Mouse (Mus musculus): ENCODE measurements around the gene Tubb2b. TPM values are rescaled to one million over a fixed set of nuclear protein-coding genes. Genes with fewer than 3 reads are reported as not detected.

The Tubb2b gene
- polyA plus RNA-seq, 1 experiment from 2014 or later: 370 TPM

DNA sequence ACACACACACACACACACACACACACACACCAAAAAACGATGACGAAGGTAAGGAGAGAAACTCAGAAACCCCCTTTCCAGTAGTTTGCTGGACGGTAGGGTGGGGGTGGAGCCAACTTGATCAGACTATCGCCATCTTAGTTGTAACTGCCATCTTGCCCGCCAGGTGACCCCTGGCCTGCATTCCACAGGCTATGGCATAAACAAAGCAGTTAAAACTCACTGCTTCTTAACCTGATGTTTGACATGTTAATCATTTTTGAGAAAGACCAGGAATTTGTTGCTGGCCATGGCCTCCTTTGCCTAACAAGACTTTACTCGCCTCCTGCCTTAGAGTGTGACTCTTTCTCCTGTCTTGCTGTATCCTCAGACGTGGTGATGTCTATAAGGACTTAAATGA lies 22.4 kb upstream of the Tubb2b start:
- no peak for DNase-seq (ENCODE audit: low spot score)
- peaks cover 65% of the 10 kb centered on the region for H3K4me1 ChIP-seq (replicated peaks)
- no peak overlapping the region for H3K4me3 ChIP-seq
- no peaks in the 10 kb centered on the region for H3K9me3 ChIP-seq
- H3K27ac ChIP-seq: peak overlapping the region; percentile 53
- no peaks in the 10 kb centered on the region for H3K36me3 ChIP-seq
- H3K27me3 ChIP-seq (ENCODE audit: insufficient read depth, poor library complexity, severe bottlenecking): no peaks in the 10 kb centered on the region
- 75% methylated on average over 7 of the region's 7 CpGs for WGBS

DNA sequence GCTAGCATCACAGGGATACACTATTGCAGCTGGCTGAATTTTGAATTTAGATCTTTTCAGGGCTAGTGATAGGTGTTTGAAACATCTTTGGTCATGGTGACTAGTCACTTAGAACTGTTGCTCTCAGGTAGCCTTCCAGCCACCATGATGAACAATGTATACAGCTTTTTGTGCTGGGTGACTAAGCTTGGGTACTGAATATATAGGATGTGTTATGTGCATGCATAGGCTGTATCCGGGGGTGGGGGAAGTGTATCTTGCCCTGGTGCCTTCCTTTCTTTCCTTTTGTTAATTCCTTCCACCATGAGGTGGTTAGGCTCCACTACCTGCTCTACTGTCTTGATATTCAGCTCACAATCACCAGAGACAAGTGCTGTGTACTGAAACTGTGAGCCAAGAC lies 21.2 kb upstream of the Tubb2b start:
- 91% methylated on average over 1 of the region's 1 CpGs for WGBS
- no peaks in the 10 kb centered on the region for H3K36me3 ChIP-seq
- H3K4me1 ChIP-seq (replicated peaks): peaks cover 73% of the 10 kb centered on the region
- no peaks in the 10 kb centered on the region for H3K9me3 ChIP-seq
- H3K27me3 ChIP-seq (ENCODE audit: insufficient read depth, poor library complexity, severe bottlenecking): no peaks in the 10 kb centered on the region
- H3K27ac ChIP-seq: peak overlapping the region; percentile 60; the same call in 1 of the 2 replicates
- no peak overlapping the region for H3K4me3 ChIP-seq
- DNase-seq (ENCODE audit: low spot score): no peak

DNA sequence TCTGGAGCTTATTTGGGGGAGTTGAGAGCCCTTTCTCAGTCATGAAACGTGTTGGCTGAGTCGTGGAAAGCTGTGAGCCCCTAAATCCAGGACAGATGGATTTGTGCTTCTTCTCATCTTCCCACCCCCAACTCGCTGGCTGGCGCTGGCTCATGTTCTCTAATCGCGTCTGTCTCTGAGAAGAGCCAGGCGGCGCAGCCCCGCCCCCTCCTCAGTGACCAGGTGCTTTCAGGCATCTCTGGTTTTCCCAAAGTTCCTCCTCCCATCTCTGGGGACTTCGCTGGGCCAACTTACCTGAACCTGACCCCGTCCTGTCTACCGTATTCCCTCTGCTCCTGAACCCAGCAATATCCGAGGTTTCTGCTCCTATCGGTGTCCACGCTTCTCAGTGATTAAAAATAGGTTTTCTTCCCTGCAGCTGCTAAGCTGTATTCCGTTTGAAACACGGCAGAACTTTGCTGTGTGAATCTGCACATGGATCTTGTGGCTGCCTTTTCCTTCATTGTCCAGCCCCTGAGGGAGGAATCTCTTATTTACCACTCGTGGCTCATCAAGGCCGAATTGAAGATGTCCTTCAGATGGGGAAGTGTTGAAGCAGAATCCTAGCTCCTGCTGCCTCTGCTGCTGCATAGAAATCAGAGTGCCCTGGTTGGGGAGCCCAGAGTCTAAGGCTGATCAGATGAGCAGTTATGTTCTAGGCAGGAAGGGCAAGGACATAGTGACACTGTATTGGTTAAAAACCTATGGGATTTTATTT lies 20.2 kb upstream of the Tubb2b start:
- Histone ChIP-seq H3K27ac (peak overlapping the region; percentile 92), H3K9me3 (no peaks in the 10 kb centered on the region), H3K27me3 (ENCODE audit: insufficient read depth, poor library complexity, severe bottlenecking) (no peaks in the 10 kb centered on the region), H3K4me1 (replicated peaks) (peaks cover 67% of the 10 kb centered on the region), H3K36me3 (no peaks in the 10 kb centered on the region), H3K4me3 (peak overlapping the region; percentile 51)
- WGBS: 17% methylated on average over 19 of the region's 19 CpGs
- DNase-seq (ENCODE audit: low spot score): peak; percentile 47

DNA sequence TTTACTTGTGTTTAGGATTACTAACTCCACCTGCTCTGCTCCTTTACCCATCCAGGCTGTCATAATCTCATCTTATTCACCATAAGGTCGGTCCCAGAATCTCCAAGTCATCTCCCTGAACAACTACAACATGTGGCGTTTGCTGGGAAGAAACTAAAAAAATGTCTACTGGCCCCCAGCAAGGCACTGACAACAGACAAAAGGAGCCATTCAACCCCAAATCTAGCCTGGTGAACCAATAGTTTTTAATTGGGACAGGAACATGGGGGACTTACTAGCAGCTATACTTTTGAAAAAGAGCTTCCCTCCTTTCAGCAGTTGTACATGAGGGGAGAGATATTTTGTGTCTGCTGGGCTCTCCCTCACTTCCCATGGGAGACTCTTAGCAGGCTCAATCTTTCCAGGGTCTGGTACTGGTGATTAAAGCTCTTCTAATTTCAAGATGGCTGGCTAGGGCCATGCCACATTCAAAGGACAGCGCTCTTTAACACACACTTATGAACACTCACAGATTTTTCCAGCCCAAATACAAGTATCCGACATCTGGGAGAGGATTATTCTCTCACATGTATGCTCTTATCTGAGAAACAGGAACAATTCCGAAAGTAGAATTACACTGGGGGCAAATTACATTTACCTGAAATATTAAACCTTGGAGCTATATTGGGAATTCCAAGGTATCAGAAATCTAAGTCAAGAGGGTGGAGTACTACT lies 19.4 kb upstream of the Tubb2b start:
- Histone ChIP-seq H3K4me3 (peak overlapping the region; percentile 51), H3K36me3 (no peaks in the 10 kb centered on the region), H3K27me3 (ENCODE audit: insufficient read depth, poor library complexity, severe bottlenecking) (no peaks in the 10 kb centered on the region), H3K9me3 (no peaks in the 10 kb centered on the region), H3K4me1 (replicated peaks) (peaks cover 66% of the 10 kb centered on the region), H3K27ac (peak overlapping the region; percentile 92)
- WGBS: 53% methylated on average over 5 of the region's 5 CpGs
- no peak for DNase-seq (ENCODE audit: low spot score)

DNA sequence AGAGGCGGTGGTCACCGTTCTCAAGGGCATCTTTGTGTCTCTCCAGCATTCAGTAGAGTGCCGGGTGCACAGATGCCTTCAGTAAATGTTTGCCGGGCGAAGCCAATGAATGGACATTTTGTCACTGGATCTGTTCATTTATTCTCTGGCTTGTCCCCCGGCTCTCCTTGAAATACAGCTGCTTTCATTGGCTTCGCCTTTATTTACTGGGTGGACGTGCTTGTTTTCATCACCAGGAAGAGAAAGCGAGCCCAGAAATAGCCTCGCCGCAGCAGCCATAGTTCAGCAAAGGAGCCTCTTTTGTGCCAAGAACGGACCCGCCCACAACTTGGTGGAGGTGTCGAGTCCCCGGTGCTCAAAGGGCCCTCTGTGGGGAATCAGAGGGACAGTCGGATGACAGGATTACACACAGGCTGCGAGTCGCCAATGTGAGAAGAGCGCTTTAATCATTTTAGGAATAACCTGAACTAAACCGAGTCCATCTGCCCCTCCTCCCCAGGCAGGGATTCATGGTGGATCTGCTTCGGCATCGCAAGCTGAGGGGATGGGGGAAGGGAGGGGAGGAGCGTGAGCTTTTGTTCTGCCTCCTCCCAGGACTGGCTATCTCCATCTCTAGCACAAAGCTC lies 18.6 kb upstream of the Tubb2b start:
- WGBS: 2% methylated on average over 23 of the region's 23 CpGs
- peak; percentile 88 for DNase-seq (ENCODE audit: low spot score)

DNA sequence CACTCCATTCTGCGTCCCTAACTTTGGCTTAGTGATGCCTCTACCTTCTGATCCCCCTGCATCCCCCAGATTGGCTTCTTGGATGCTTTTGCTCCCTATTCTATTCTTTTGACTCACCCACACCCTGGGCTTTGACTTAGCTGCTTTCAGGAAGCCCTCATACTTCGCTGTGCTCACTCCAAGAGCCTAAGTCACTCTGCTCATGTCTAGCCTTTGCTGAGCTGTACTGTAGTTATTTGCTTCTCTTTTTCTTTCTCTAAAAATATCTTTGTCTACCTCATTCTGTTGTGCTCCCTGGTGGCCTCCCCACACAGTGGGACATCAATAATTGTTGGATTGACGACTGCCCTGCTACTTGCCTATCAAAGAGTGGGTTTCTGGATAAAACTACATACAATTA lies 17.9 kb upstream of the Tubb2b start:
- H3K4me3 ChIP-seq: peak overlapping the region; percentile 51
- no peak for DNase-seq (ENCODE audit: low spot score)

More for the DNA sequence above, 18.6 kb upstream of the Tubb2b start:
- Histone ChIP-seq H3K9me3 (no peaks in the 10 kb centered on the region), H3K36me3 (no peaks in the 10 kb centered on the region), H3K27me3 (ENCODE audit: insufficient read depth, poor library complexity, severe bottlenecking) (no peaks in the 10 kb centered on the region), H3K4me1 (replicated peaks) (peaks cover 62% of the 10 kb centered on the region), H3K4me3 (peak overlapping the region; percentile 51), H3K27ac (peak overlapping the region; percentile 92)

DNA sequence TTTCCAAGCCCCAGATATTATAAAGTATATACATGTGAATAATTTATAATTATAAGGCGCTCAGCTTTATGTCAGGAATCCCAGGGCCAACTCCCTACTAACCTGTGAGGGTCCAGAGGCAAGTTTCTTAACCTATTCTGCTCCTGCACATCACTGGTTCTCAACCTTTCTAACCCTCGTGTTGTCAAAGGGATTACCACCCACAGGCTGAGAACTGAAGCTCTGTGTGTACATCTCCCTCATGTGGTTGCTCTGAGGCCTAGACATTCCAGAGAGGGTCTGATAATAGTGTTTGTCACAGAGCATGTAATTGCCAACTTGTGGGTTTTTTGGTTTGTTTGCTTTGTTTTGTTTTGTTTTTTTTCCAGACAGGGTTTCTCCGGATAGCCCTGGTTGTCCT lies 16.6 kb upstream of the Tubb2b start:
- Histone ChIP-seq H3K4me1 (replicated peaks) (peaks cover 53% of the 10 kb centered on the region), H3K4me3 (no peak overlapping the region), H3K27ac (peak overlapping the region; percentile 92), H3K36me3 (no peaks in the 10 kb centered on the region), H3K9me3 (no peaks in the 10 kb centered on the region), H3K27me3 (ENCODE audit: insufficient read depth, poor library complexity, severe bottlenecking) (no peaks in the 10 kb centered on the region)
- WGBS: 58% methylated on average over 3 of the region's 3 CpGs
- DNase-seq (ENCODE audit: low spot score): no peak

More for the DNA sequence above, 17.9 kb upstream of the Tubb2b start:
- Histone ChIP-seq H3K9me3 (no peaks in the 10 kb centered on the region), H3K27ac (peak overlapping the region; percentile 92), H3K4me1 (replicated peaks) (peaks cover 63% of the 10 kb centered on the region), H3K36me3 (no peaks in the 10 kb centered on the region), H3K27me3 (ENCODE audit: insufficient read depth, poor library complexity, severe bottlenecking) (no peaks in the 10 kb centered on the region)
- WGBS: 53% methylated on average over 3 of the region's 3 CpGs

DNA sequence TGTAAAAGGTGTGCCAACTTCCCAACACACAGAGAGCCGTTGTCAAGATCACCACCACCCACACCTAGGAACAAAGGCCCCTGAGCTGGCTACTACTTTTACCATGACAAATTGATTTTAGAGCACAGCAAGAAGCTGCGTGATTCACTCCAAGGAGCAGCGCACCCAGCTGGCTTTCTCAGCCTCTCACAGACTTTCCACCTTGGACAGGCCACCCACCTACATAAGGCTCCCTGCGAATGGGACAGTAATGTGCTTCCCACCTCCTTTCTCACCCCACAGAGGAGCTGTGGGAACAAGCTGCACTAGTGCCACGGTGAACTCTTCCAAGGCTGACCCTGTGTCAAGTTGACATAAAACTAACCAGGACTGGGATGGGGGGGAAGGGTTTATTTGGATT lies 13.1 kb upstream of the Tubb2b start:
- no peaks in the 10 kb centered on the region for H3K27me3 ChIP-seq (ENCODE audit: insufficient read depth, poor library complexity, severe bottlenecking)
- H3K9me3 ChIP-seq: no peaks in the 10 kb centered on the region
- H3K27ac ChIP-seq: peak overlapping the region; percentile 64
- WGBS: 38% methylated on average over 5 of the region's 5 CpGs
- no peak for DNase-seq (ENCODE audit: low spot score)
- H3K4me3 ChIP-seq: no peak overlapping the region
- no peaks in the 10 kb centered on the region for H3K36me3 ChIP-seq
- H3K4me1 ChIP-seq (replicated peaks): peaks cover 29% of the 10 kb centered on the region

DNA sequence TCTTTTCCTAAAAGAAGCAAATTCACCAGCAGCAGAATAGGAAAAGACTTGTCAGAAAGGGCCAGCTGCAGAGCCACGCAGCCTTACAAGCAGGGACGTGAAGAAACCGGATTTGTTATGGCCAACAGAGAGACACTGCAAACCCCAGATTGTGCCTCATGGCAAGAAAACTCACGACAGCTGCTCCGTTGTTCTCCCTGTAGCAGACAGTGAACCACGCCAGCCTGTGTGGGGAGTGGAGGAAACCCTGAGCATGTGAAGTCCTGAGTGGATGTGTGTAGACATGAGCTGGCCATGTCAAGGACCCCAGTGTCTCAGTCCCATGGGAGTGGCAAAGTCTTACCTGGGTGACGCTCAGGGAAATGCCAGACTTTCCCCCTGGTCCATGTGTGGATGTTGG lies 6.3 kb upstream of the Tubb2b start:
- Histone ChIP-seq H3K4me3 (no peak overlapping the region), H3K27ac (peak overlapping the region; percentile 78), H3K4me1 (replicated peaks) (peaks cover 41% of the 10 kb centered on the region), H3K9me3 (no peaks in the 10 kb centered on the region), H3K36me3 (no peaks in the 10 kb centered on the region), H3K27me3 (ENCODE audit: insufficient read depth, poor library complexity, severe bottlenecking) (no peaks in the 10 kb centered on the region)
- DNase-seq (ENCODE audit: low spot score): no peak
- 71% methylated on average over 7 of the region's 7 CpGs for WGBS

DNA sequence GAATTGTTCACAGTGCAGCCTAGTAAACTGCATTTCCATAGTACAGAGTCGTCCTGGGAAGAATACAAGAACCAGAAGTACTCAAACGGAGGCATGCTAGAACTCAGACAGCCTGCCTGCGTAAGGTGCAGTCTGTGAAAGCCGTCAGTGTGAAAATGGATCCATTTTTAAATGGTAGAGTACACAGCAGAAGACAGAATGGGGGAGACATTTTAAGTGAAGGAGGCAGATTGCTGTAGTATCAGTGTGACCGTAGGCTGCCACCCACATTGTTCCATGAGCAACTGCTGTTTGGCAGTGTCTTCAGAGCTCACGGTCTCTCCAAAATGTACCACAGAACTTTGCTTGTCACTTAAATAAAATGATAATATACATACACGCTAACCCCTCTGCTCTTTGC lies 4.0 kb upstream of the Tubb2b start:
- peak overlapping the region; percentile 90 for H3K4me3 ChIP-seq
- H3K27ac ChIP-seq: peak overlapping the region; percentile 98
- WGBS: 34% methylated on average over 7 of the region's 7 CpGs
- H3K36me3 ChIP-seq: 0 out of 2 replicates have a peak, but pooled peaks cover 3% of the 10 kb centered on the region
- no peak for DNase-seq (ENCODE audit: low spot score)
- H3K9me3 ChIP-seq: no peaks in the 10 kb centered on the region
- H3K4me1 ChIP-seq (replicated peaks): peaks cover 51% of the 10 kb centered on the region
- H3K27me3 ChIP-seq (ENCODE audit: insufficient read depth, poor library complexity, severe bottlenecking): no peaks in the 10 kb centered on the region

DNA sequence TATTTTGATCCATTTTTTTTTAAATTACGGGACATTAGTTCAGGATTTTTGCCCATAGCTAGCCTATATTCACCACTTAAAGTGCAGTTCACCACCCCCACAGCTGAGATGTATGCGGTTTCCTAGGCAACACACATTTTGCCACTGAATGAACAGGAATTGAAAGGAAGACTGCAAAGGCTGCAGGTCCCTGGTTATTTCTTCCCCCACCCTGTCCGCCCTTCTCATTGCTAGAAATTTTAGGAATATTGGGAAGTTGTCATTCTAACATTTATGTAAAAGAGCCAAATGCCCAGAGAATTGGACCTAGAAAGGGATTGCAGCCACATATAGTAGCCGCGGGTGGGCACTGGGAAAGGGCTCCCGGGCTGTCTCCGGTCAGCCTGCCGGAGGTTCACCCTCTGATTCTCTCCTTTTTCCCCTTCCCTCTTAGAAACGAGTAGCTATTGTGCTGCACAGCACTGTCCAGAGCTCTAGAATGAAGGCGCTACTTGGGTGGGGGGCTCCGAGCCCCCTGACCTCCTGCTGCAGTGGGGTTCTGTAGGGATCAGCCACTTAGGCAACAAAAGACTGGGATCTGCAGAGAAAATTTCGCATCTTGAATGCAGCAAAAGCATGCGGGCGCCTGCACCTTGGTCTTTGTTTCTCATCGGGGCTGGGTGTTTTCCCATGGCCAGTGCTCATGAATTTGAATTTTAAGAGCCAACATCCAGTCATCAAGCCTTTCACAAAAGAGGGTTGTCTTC lies 3.2 kb upstream of the Tubb2b start:
- H3K4me1 ChIP-seq (replicated peaks): peaks cover 57% of the 10 kb centered on the region
- no peaks in the 10 kb centered on the region for H3K9me3 ChIP-seq
- 4% methylated on average over 15 of the region's 15 CpGs for WGBS

DNA sequence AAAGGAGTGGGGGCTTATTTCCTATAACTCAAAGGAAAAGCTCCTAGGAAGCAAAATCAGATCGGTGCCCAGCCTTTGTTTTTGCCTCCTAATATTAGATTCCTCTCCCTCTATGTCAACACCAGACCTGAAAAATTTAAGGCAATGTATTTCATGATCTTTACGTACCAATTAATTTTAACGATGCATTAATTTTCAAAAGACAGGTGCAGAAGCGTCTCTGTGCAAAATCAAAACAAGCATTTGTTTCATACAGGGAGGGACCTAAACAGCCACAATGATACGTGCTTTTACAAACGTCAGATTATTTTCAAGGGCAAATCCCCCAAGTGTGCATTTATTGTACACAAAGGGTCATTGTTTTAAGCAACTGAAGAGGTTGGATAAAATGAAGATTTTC lies 2.6 kb upstream of the Tubb2b start:
- DNase-seq (ENCODE audit: low spot score): no peak
- Histone ChIP-seq H3K4me1 (replicated peaks) (peaks cover 63% of the 10 kb centered on the region), H3K27ac (peak overlapping the region; percentile 98), H3K36me3 (peaks cover 16% of the 10 kb centered on the region), H3K27me3 (ENCODE audit: insufficient read depth, poor library complexity, severe bottlenecking) (no peaks in the 10 kb centered on the region), H3K9me3 (no peaks in the 10 kb centered on the region), H3K4me3 (peak overlapping the region; percentile 90)
- 11% methylated on average over 6 of the region's 6 CpGs for WGBS

More for the DNA sequence above, 3.2 kb upstream of the Tubb2b start:
- no peaks in the 10 kb centered on the region for H3K27me3 ChIP-seq (ENCODE audit: insufficient read depth, poor library complexity, severe bottlenecking)
- H3K4me3 ChIP-seq: peak overlapping the region; percentile 90
- peak overlapping the region; percentile 98 for H3K27ac ChIP-seq
- peaks cover 10% of the 10 kb centered on the region for H3K36me3 ChIP-seq
- peak; percentile 82 for DNase-seq (ENCODE audit: low spot score)
